Mouse (Mus musculus): ENCODE data around the gene Colec11.

- no peak for TF ChIP-seq CTCF (IDR thresholded peaks at IDR 0.05; ENCODE audit: low read depth)
- no peak for TF ChIP-seq EP300 (IDR thresholded peaks at IDR 0.05; ENCODE audit: low read depth)
These were observed 10.8 kb downstream of the Colec11 start for GRCm38 (mm10) chr12:28612391-28612790.

Data from liver, postnatal 0 days (tissue).